Mouse (Mus musculus) hindbrain, postnatal 0 days (tissue): ENCODE measurements around the gene Loxl3. TPM values are rescaled to one million over a fixed set of nuclear protein-coding genes. Genes with fewer than 3 reads are reported as not detected.

Experiments
- ATAC-seq: fragments of 200-750 bp; cut with Nextera tagmentation; 2 replicates; pipeline ENCODE4 v1.8.0; 2017; ENCODE audit warnings: mild to moderate bottlenecking, moderate TSS enrichment, moderate library complexity
- DNase-seq: peaks from one replicate; pipeline ENCODE4 v3.0.0-alpha.2; 2015; ENCODE audit warnings: low spot score
- H3K27ac ChIP-seq: fragments of 300-500 bp; sonication (generic); 2 replicates; pipeline ENCODE4 v1.5.1; 2014; ENCODE audit warnings: mild to moderate bottlenecking
- H3K27me3 ChIP-seq: fragments of 300-500 bp; sonication (generic); 2 replicates; pipeline ENCODE4 v1.6.1; 2014; ENCODE audit warnings: low read length, mixed read lengths; ENCODE audit not compliant: insufficient read depth
- H3K36me3 ChIP-seq: fragments of 300-500 bp; sonication (generic); 2 replicates; pipeline ENCODE4 v1.6.1; 2014; ENCODE audit warnings: low read length, mixed read lengths; ENCODE audit not compliant: insufficient read depth
- H3K4me1 ChIP-seq: fragments of 300-500 bp; sonication (generic); 2 replicates; pipeline ENCODE4 v1.6.1; 2014; ENCODE audit warnings: antibody characterized with exemption, low read length, mixed read lengths; ENCODE audit not compliant: insufficient read depth
- H3K4me2 ChIP-seq: fragments of 300-500 bp; sonication (generic); 2 replicates; pipeline ENCODE4 v1.6.1; 2014; ENCODE audit warnings: low read depth, mild to moderate bottlenecking, low read length, moderate library complexity, mixed read lengths
- H3K4me3 ChIP-seq: fragments of 300-500 bp; sonication (generic); 2 replicates; pipeline ENCODE4 v1.5.1; 2014; ENCODE audit warnings: low read length
- H3K9ac ChIP-seq: fragments of 300-500 bp; sonication (generic); replicated peaks from 2 replicates; pipeline ENCODE4 v1.6.1; 2014; ENCODE audit warnings: mild to moderate bottlenecking, low read length, moderate library complexity, mixed read lengths
- H3K9me3 ChIP-seq: fragments of 300-500 bp; sonication (generic); 2 replicates; pipeline ENCODE4 v1.6.1; 2016; ENCODE audit warnings: low read length, mixed read lengths
- CTCF ChIP-seq: IDR thresholded peaks from 2 replicates; pipeline ENCODE4 v1.5.1; 2016; ENCODE audit warnings: antibody characterized with exemption, control low read depth, low read depth
- WGBS: fragments of 180-500 bp; shearing (Covaris S2); extraction: QIAGEN DNeasy Blood & Tissue Kit; methylation state at CpG from one replicate; pipeline ENCODE4 v1.1.7; 2014; 5-methylcytosine and 5-hydroxymethylcytosine counted together
- polyA plus RNA-seq: library from polyadenylated mRNA; unstranded; fragments of >200 nt; fragmentation: Nextera tagmentation; extraction: Ambion mirVana; gene quantifications from 2 replicates; pipeline ENCODE4 v1.2.1, GENCODE M21; 2015
- total RNA-seq: library from RNA; depleted of rRNA; stranded (reverse); fragments of >200 nt; gene quantifications from 2 replicates; pipeline ENCODE4 v1.2.3, GENCODE M21; 2014

Loxl3 gene
- total and polyA plus RNA-seq, 2 experiments from 2014 or later, result 5.6 to 6.1 TPM

DNA sequence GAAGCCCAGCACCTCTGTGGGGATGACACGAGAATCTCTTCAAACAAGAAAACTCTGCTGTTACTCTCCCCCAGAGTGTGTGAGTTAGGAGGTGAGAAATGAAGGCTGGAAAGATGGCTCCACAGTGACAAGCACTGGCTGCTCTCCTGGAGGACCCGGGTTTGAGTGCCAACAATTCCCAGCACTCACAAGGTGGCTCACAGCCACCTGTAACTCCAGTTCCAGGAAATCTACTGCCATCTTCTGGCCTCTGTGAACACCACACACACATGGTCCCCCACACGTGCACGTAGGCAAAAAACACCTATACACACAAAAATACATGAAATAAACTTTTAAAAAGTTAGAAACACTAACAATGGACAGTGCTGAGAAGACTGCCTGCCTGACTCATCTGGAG lies 35.6 kb upstream of the Loxl3 start:
- peak; percentile 24; the same call in 1 of the 2 replicates for TF ChIP-seq CTCF
- 0 out of 2 replicates have a peak, but pooled peaks cover 4% of the 10 kb centered on the region for H3K4me1 ChIP-seq
- no peaks in the 10 kb centered on the region for H3K9me3 ChIP-seq
- H3K9ac ChIP-seq, result no peak overlapping the region
- 69% methylated on average over 4 of the region's 4 CpGs for WGBS
- no peak for ATAC-seq
- H3K36me3 ChIP-seq, result no peaks in the 10 kb centered on the region
- no peaks in the 10 kb centered on the region for H3K27me3 ChIP-seq
- H3K27ac ChIP-seq, result no peak overlapping the region
- H3K4me3 ChIP-seq, result no peak overlapping the region
- no peak overlapping the region for H3K4me2 ChIP-seq
- DNase-seq, result no peak

DNA sequence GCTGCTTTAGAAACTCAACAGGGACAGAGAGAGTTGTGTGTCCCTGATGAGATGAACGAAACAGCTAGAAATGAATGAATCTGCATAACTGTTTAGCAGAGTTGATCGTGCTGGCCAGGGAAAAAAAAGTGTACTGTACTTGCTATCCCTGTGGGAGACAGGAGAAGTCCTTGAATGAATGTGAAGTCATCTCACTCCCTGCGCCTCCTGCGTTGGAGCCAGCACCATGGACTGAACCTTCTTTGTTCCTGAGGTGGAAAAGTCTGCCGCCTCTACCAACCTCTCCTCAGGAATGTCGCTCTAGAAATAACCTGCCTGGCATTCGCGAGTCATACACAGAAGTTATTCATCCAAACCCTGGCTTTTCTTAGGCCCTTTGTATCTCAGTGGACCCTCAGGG lies 34.0 kb upstream of the Loxl3 start:
- no peak for TF ChIP-seq CTCF
- ATAC-seq, result no peak
- 63% methylated on average over 8 of the region's 8 CpGs for WGBS

DNA sequence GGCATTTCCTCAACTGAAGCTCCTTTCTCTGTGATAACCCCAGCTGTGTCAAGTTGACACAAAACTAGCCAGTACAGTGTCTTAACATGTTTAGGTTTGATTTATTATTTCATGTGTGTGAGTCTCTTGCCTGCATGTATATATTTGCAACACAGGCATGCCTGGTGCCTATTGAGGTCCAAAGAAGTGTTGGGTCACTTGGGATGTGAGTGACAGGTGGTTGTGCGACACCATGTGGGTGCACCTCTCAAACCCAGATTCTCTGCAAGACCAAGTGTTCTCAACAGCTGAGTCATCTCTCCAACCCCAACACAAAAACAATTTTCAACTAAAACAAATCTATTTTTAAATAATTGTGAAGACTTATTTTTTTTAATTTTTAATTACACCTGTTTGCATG lies 30.9 kb upstream of the Loxl3 start:
- DNase-seq (no peak), ATAC-seq (no peak)
- H3K9ac ChIP-seq, result no peak overlapping the region
- H3K36me3 ChIP-seq, result no peaks in the 10 kb centered on the region
- TF ChIP-seq CTCF, result no peak
- no peak overlapping the region for H3K4me3 ChIP-seq
- WGBS, result 100% methylated on average over 1 of the region's 1 CpGs
- H3K27me3 ChIP-seq, result no peaks in the 10 kb centered on the region
- H3K27ac ChIP-seq, result no peak overlapping the region
- no peak overlapping the region for H3K4me2 ChIP-seq
- H3K9me3 ChIP-seq, result no peaks in the 10 kb centered on the region
- H3K4me1 ChIP-seq, result no peaks in the 10 kb centered on the region

More for the DNA sequence above, 34.0 kb upstream of the Loxl3 start:
- H3K4me1 ChIP-seq, result 0 out of 2 replicates have a peak, but pooled peaks cover 4% of the 10 kb centered on the region
- H3K27me3 ChIP-seq, result no peaks in the 10 kb centered on the region
- H3K27ac ChIP-seq, result no peak overlapping the region
- no peaks in the 10 kb centered on the region for H3K9me3 ChIP-seq
- H3K9ac ChIP-seq, result no peak overlapping the region
- no peak for DNase-seq
- H3K4me2 ChIP-seq, result no peak overlapping the region
- no peak overlapping the region for H3K4me3 ChIP-seq
- H3K36me3 ChIP-seq, result no peaks in the 10 kb centered on the region

DNA sequence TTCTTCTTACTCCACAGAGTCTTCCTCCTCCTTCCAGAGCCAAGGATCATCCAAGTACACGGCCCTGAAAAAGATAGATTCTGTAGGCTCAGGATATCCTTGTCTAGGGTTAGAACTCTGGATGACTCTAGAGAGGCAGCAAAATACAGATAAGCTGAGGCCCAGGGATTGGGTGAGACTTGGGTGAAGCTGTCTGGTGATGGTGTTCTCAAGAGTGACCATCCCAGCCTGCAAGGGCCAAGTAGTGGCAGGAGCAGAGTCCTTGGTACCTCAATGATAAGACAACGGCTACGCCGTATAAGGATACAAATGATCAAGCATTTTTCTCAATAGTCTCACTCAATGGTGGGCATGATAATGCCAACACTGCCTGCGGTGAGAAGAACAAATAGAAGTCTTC lies 30.1 kb upstream of the Loxl3 start:
- Histone ChIP-seq H3K4me2 (no peak overlapping the region), H3K4me1 (no peaks in the 10 kb centered on the region), H3K36me3 (no peaks in the 10 kb centered on the region), H3K9ac (no peak overlapping the region), H3K27me3 (no peaks in the 10 kb centered on the region), H3K9me3 (no peaks in the 10 kb centered on the region), H3K4me3 (no peak overlapping the region), H3K27ac (no peak overlapping the region)
- ATAC-seq (no peak), DNase-seq (no peak)
- no peak for TF ChIP-seq CTCF
- WGBS, result 82% methylated on average over 5 of the region's 5 CpGs

DNA sequence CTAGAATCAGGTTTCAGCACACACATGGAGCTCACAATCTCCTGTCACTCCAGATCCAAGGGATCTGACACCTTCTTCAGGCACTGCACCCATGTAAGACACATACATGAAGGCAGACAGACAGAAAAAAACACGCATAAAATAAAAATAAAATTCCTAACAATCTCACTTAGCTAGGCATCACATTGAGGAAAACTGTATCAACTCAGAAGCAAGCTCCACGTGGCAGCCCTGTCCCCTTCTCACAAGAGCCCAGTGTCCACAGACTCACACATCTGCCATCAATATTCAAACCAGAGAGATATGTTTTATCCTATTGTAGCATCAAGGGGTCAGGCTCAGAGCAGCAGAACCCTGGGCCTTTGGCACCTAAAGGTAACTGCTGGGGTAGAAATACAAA lies 29.7 kb upstream of the Loxl3 start:
- Histone ChIP-seq H3K4me2 (no peak overlapping the region), H3K9ac (no peak overlapping the region), H3K36me3 (no peaks in the 10 kb centered on the region), H3K4me1 (no peaks in the 10 kb centered on the region), H3K9me3 (no peaks in the 10 kb centered on the region), H3K27ac (no peak overlapping the region), H3K27me3 (no peaks in the 10 kb centered on the region), H3K4me3 (no peak overlapping the region)
- DNase-seq (no peak), ATAC-seq (no peak)
- no peak for TF ChIP-seq CTCF
- 80% methylated on average over 2 of the region's 2 CpGs for WGBS

DNA sequence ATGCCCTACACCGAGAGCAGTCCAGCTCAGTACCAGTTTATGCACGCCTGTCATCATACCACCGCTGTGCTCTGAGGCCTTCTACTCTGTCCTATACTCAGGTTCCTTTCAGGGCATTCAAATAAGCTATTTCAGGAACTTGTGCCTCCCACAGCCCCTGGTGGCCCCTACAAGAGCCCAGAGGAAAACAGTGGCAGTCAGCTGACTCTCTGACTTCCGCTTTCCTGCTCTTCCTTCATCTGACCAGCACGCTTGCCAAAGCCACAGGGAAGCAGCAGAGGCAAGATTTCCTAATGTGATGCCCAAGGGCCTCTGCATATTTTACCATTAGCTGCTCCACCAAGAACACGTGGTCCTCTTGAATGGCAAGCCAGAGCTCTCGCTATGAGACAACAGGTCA lies 29.1 kb upstream of the Loxl3 start:
- H3K9me3 ChIP-seq, result no peaks in the 10 kb centered on the region
- ATAC-seq, result no peak
- no peaks in the 10 kb centered on the region for H3K4me1 ChIP-seq
- H3K4me3 ChIP-seq, result no peak overlapping the region
- no peaks in the 10 kb centered on the region for H3K27me3 ChIP-seq
- 51% methylated on average over 7 of the region's 7 CpGs for WGBS
- DNase-seq, result no peak
- H3K27ac ChIP-seq, result no peak overlapping the region
- no peak overlapping the region for H3K4me2 ChIP-seq
- no peaks in the 10 kb centered on the region for H3K36me3 ChIP-seq
- TF ChIP-seq CTCF, result no peak
- no peak overlapping the region for H3K9ac ChIP-seq

DNA sequence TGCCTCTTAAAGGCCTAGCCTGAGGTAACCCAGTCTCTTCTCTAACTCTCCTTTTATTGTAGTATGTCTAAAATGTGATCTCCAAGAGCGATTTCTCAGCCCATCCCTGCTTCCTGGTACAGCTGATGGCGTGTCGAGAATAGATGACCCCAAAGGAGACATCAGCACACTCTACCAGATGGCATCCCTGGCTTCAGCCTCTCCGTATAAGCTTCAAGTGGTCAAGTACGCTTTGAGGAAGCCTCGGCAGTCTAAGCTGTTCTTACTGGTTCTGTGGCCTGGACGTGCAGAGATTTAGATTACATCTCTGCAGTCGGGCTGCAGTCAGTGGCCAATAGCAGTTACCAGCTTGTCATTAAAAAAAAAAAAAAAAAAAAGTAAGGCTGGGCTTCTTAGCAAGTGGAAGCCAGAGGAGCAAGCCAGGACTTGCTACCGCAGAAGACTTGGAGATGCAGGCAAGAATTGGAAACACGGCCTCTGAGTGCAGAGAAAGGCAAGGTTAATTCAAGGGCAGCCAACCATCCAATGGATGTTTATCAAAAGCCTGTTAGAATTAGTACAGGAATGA lies 28.4 kb upstream of the Loxl3 start:
- Histone ChIP-seq H3K4me1 (no peaks in the 10 kb centered on the region), H3K4me2 (no peak overlapping the region), H3K36me3 (no peaks in the 10 kb centered on the region), H3K9me3 (no peaks in the 10 kb centered on the region), H3K4me3 (no peak overlapping the region), H3K9ac (no peak overlapping the region), H3K27me3 (no peaks in the 10 kb centered on the region), H3K27ac (no peak overlapping the region)
- ATAC-seq (no peak), DNase-seq (no peak)
- no peak for TF ChIP-seq CTCF
- WGBS, result 83% methylated on average over 10 of the region's 10 CpGs
